Mouse (Mus musculus) forebrain, embryonic 16.5 days (tissue): ENCODE measurements around the gene Apbb1ip. TPM values are rescaled to one million over a fixed set of nuclear protein-coding genes. Genes with fewer than 3 reads are reported as not detected.

Source experiments
- ATAC-seq: fragments of 200-750 bp; cut with Nextera tagmentation; 2 replicates; pipeline ENCODE4 v1.8.0; 2017; ENCODE audit warnings: mild to moderate bottlenecking, moderate library complexity
- H3K27ac ChIP-seq: fragments of 300-500 bp; sonication (generic); 2 replicates; pipeline ENCODE4 v1.5.1; 2014; ENCODE audit warnings: low read length, control low read depth
- H3K27me3 ChIP-seq: fragments of 300-500 bp; sonication (generic); replicated peaks from 2 replicates; pipeline ENCODE4 v1.6.1; 2014; ENCODE audit warnings: low read length; ENCODE audit not compliant: control insufficient read depth, insufficient read depth
- H3K36me3 ChIP-seq: fragments of 300-500 bp; sonication (generic); 2 replicates; pipeline ENCODE4 v1.6.1; 2014; ENCODE audit not compliant: control insufficient read depth, insufficient read depth
- H3K4me1 ChIP-seq: fragments of 300-500 bp; sonication (generic); replicated peaks from 2 replicates; pipeline ENCODE4 v1.6.1; 2014; ENCODE audit warnings: low read length; ENCODE audit not compliant: control insufficient read depth, insufficient read depth
- H3K4me2 ChIP-seq: fragments of 300-500 bp; sonication (generic); 2 replicates; pipeline ENCODE4 v1.6.1; 2014; ENCODE audit warnings: mild to moderate bottlenecking, low read length, control low read depth
- H3K4me3 ChIP-seq: fragments of 300-500 bp; sonication (generic); replicated peaks from 2 replicates; pipeline ENCODE4 v1.5.1; 2014; ENCODE audit warnings: mild to moderate bottlenecking, low read length, control low read depth
- H3K9ac ChIP-seq: fragments of 300-500 bp; sonication (generic); replicated peaks from 2 replicates; pipeline ENCODE4 v1.6.1; 2014; ENCODE audit warnings: low read depth, low read length, control low read depth
- H3K9me3 ChIP-seq: fragments of 300-500 bp; sonication (generic); 2 replicates; pipeline ENCODE4 v1.6.1; 2016; ENCODE audit warnings: low read length; ENCODE audit not compliant: control insufficient read depth
- WGBS: fragments of 180-500 bp; shearing (Covaris S2); extraction: QIAGEN DNeasy Blood & Tissue Kit; methylation state at CpG from one replicate; pipeline ENCODE4 v1.1.7; 2014; 5-methylcytosine and 5-hydroxymethylcytosine counted together
- polyA plus RNA-seq: library from polyadenylated mRNA; unstranded; fragments of >200 nt; fragmentation: Nextera tagmentation; extraction: Ambion mirVana; gene quantifications from 2 replicates; pipeline ENCODE4 v1.2.1, GENCODE M21; 2015

The Apbb1ip gene
- polyA plus RNA-seq, 1 experiment from 2014 or later: 1.0 TPM

- H3K27ac ChIP-seq: no peak overlapping the region
- no peak overlapping the region for H3K4me2 ChIP-seq
- no peaks in the 10 kb centered on the region for H3K4me1 ChIP-seq
- no peaks in the 10 kb centered on the region for H3K27me3 ChIP-seq
- WGBS: 85% methylated on average over 3 of the region's 3 CpGs
- no peaks in the 10 kb centered on the region for H3K36me3 ChIP-seq
- no peak overlapping the region for H3K9ac ChIP-seq
- ATAC-seq: no peak
- no peak overlapping the region for H3K4me3 ChIP-seq
- H3K9me3 ChIP-seq: no peaks in the 10 kb centered on the region
Observed at GRCm38 (mm10) chr2:22782057-22782456, 8.2 kb downstream of the Apbb1ip start.

- no peak overlapping the region for H3K4me3 ChIP-seq
- H3K4me2 ChIP-seq: no peak overlapping the region
- H3K9me3 ChIP-seq: no peaks in the 10 kb centered on the region
- 89% methylated on average over 2 of the region's 2 CpGs for WGBS
- no peak for ATAC-seq
- H3K4me1 ChIP-seq: no peaks in the 10 kb centered on the region
- no peaks in the 10 kb centered on the region for H3K36me3 ChIP-seq
- H3K27ac ChIP-seq: no peak overlapping the region
- no peaks in the 10 kb centered on the region for H3K27me3 ChIP-seq
- H3K9ac ChIP-seq: no peak overlapping the region
Observed at GRCm38 (mm10) chr2:22783137-22783638, 9.3 kb downstream of the Apbb1ip start.

DNA sequence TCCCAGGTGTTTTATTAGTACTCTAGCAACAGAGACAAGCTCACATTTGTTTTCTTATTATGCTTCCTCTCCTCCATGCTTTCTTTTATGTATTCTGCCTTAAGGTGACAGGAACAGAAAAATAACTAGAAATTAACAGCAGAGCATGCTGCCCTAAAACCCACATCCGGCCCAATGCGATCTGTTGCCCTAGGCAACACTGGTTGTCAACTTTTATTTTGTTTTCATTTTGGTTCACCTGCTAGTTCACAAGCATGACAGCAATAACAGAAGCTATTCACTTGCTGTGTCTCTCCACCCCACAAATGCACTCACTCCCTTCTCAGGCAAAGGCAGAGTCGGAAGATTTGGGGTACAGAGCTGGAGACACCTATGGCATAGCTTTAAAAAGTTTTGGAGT lies 10.3 kb downstream of the Apbb1ip start:
- Histone ChIP-seq H3K4me1 (no peaks in the 10 kb centered on the region), H3K27me3 (no peaks in the 10 kb centered on the region), H3K27ac (no peak overlapping the region), H3K4me3 (no peak overlapping the region), H3K9ac (no peak overlapping the region), H3K4me2 (no peak overlapping the region), H3K9me3 (no peaks in the 10 kb centered on the region), H3K36me3 (no peaks in the 10 kb centered on the region)
- WGBS: 78% methylated on average over 3 of the region's 3 CpGs
- ATAC-seq: no peak

DNA sequence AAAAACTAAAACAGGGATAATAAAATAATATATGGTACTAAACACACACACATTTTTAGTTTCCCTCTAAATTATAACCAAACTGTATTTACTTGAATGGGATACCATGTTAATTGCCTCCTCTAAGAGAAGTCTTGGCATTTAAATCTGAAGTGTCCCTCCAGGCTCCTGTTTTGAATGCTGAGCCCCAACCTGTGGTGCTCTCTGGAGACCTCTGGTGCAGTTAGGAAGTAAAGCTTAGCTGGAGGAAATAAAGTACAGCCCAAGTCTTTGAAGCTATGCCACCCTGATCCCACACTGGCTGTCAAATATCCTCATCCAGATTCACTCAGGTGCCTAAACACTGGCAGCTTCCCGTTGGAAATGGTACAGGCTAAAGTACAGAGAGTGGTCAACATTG lies 10.9 kb downstream of the Apbb1ip start:
- Histone ChIP-seq H3K9me3 (no peaks in the 10 kb centered on the region), H3K4me3 (no peak overlapping the region), H3K4me2 (no peak overlapping the region), H3K27me3 (no peaks in the 10 kb centered on the region), H3K9ac (no peak overlapping the region), H3K27ac (no peak overlapping the region), H3K4me1 (no peaks in the 10 kb centered on the region), H3K36me3 (no peaks in the 10 kb centered on the region)
- WGBS: 55% methylated on average over 1 of the region's 1 CpGs
- no peak for ATAC-seq

DNA sequence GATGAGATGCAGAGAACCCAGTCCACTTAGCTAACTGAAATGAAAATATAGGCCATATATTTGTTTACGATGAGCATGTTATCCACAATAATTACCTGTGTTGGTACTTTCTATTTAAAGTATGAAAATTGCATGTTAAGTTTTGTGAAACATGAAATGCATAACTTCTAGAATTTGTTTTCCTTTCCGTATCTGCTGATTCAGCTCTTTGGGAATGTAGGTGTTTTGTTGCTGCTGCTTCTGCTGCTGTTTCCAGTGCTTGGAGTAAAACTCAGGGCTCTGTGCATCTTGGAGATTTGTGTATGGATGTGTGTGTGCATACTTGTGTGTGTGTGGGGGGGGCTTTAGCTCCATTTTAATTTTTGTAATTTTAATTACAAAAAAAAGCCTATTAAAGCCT lies 14.8 kb downstream of the Apbb1ip start:
- no peak for ATAC-seq
- Histone ChIP-seq H3K9me3 (no peaks in the 10 kb centered on the region), H3K4me2 (no peak overlapping the region), H3K27ac (no peak overlapping the region), H3K36me3 (no peaks in the 10 kb centered on the region), H3K27me3 (no peaks in the 10 kb centered on the region), H3K4me3 (no peak overlapping the region), H3K4me1 (no peaks in the 10 kb centered on the region), H3K9ac (no peak overlapping the region)
- WGBS: 94% methylated on average over 2 of the region's 2 CpGs

GRCm38 (mm10) chr2:22789576-22789975 lies 15.7 kb downstream of the Apbb1ip start:
- Histone ChIP-seq H3K9ac (no peak overlapping the region), H3K4me1 (no peaks in the 10 kb centered on the region), H3K9me3 (no peaks in the 10 kb centered on the region), H3K4me2 (no peak overlapping the region), H3K36me3 (no peaks in the 10 kb centered on the region), H3K27me3 (no peaks in the 10 kb centered on the region), H3K4me3 (no peak overlapping the region), H3K27ac (no peak overlapping the region)
- 69% methylated on average over 1 of the region's 1 CpGs for WGBS
- no peak for ATAC-seq

DNA sequence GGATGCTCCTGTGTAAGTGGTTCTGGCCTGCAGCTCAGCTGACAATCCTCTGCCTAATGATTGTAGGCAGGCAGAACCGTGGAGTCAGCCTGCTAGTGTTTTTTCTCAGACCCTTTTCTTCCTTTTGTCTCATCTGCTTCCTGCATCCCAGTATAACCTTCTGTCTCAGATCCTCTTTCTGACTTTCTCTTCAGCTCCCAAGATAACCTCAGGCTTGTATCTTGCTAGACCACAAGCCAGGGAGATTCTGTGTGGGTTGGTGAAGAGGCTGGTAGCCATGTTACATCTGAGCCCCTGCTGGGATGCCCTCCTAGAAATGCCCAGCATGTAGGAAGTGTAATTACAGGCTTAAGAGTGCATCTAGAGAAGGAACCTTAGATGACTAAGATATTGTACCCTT lies 16.5 kb downstream of the Apbb1ip start:
- Histone ChIP-seq H3K4me1 (no peaks in the 10 kb centered on the region), H3K4me2 (no peak overlapping the region), H3K27ac (no peak overlapping the region), H3K27me3 (no peaks in the 10 kb centered on the region), H3K9ac (no peak overlapping the region), H3K36me3 (no peaks in the 10 kb centered on the region), H3K9me3 (peaks cover 2% of the 10 kb centered on the region; the same call in 1 of the 2 replicates), H3K4me3 (no peak overlapping the region)
- ATAC-seq: no peak
- 55% methylated on average over 1 of the region's 1 CpGs for WGBS

DNA sequence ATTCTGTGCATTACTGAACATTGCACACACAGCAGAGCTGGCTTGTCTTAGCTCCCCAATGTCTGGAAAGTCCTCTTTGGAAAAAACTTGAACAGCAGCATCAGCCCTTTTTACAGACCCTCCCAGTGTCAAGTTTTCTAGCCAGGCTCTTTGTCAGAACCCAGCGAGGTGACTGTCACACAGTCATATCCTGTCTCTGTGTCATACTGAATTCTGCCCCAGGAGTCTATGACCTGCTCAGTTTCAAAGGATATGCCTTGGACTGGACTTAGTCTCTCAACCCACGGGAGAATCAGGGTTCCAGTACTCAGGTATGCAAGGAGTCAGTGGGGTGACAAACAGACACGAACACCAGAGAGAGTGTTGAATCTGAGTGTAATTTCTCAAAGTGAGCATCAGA lies 21.2 kb downstream of the Apbb1ip start:
- no peak overlapping the region for H3K9ac ChIP-seq
- no peak for ATAC-seq
- no peaks in the 10 kb centered on the region for H3K27me3 ChIP-seq
- no peaks in the 10 kb centered on the region for H3K36me3 ChIP-seq
- peaks cover 4% of the 10 kb centered on the region; the same call in 1 of the 2 replicates for H3K9me3 ChIP-seq
- WGBS: 88% methylated on average over 3 of the region's 3 CpGs
- no peaks in the 10 kb centered on the region for H3K4me1 ChIP-seq
- no peak overlapping the region for H3K4me3 ChIP-seq
- H3K4me2 ChIP-seq: no peak overlapping the region
- H3K27ac ChIP-seq: no peak overlapping the region

- ATAC-seq: no peak
- no peak overlapping the region for H3K9ac ChIP-seq
- H3K4me2 ChIP-seq: no peak overlapping the region
Observed at GRCm38 (mm10) chr2:22796487-22796886, 22.6 kb downstream of the Apbb1ip start.

DNA sequence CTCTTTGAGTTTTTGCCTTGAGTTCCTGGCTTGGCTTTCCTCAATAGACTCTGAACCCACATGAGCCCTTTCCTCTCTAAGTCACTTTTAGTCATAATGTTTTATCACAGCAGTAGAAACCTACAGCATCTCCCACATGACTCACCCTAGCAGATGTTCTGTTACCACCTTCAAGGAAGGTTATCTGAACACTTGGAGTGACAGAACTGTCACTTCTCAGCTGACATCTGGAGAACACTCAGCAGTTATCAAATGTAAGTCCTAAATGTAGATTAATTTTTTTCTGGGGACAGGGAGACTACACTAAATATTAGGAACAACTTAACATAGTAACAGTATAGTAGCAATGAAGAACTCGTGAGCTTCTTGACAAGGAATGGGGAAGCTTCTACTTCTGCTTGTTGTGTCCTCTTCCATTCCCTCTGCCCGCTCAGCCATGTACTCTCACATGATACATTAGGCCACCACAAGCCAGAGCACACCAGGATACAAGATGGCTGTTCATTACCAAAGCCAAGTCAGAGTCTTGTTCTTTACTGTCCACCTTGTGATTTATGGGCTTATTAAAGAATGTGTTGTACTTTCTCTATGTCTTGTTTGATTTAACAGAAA lies 25.6 kb downstream of the Apbb1ip start:
- Histone ChIP-seq H3K4me3 (no peak overlapping the region), H3K9ac (no peak overlapping the region), H3K4me1 (no peaks in the 10 kb centered on the region), H3K4me2 (no peak overlapping the region), H3K36me3 (no peaks in the 10 kb centered on the region), H3K9me3 (peaks cover 4% of the 10 kb centered on the region; the same call in 1 of the 2 replicates), H3K27me3 (no peaks in the 10 kb centered on the region), H3K27ac (no peak overlapping the region)
- WGBS: 75% methylated on average over 2 of the region's 2 CpGs
- ATAC-seq: no peak

More at GRCm38 (mm10) chr2:22796487-22796886, 22.6 kb downstream of the Apbb1ip start:
- Histone ChIP-seq H3K4me1 (no peaks in the 10 kb centered on the region), H3K27ac (no peak overlapping the region), H3K36me3 (no peaks in the 10 kb centered on the region), H3K27me3 (no peaks in the 10 kb centered on the region), H3K9me3 (peaks cover 4% of the 10 kb centered on the region; the same call in 1 of the 2 replicates), H3K4me3 (no peak overlapping the region)
